Mouse (Mus musculus): Measurements from ENCODE around the gene Olfr97.
A peak's percentile ranks its signal among the peaks of the same experiment; 100 is the strongest.
"Not testable (repeated sequence)": the region's sequence is repeated elsewhere in the genome, so short reads cannot be mapped to it uniquely, and the experiment has no call there.

Gene Olfr97

DNA sequence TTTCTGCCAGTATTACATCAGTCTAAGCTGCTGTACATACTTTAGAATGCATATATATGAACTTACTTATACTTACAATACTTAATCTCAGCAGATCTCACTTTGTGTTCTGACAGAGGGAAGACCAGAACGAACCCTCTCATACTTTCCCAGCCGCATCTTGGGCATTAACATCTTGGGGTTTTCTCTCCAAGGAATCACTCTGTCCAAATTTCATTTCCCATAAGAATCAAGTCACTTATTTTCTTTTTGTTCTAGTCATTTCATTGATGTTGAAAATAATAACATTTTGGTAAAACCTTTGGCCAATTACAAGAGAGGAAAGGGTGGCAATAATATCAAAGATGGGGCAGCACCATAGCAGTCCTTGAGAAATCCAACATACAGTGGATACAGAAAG, at the start of gene Olfr97:
Olfr97 (minus strand) TSS at position 101 of the 400 bp plus-strand sequence.
- not testable (repeated sequence) for DNase-seq

DNA sequence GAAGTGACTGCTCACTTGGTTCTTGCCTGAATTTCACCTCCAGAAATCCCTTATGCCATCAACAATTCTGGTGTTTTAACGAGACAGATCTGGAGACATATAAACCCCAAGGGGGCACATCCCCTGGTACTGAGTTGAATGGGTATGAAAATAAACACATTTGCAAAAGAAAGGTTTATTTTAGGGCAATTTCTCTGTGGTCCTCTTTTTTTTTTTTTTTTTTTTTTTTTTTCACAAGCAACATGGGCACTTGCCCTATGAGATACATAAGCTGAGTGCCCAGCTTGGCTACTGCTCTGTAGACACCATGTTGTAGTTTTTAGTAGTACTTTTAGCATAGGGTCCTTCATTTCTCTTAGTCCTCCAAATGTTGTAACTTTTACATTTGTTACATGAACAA, 46.2 kb upstream of the Olfr97 start, which contains the start of gene Olfr99:
Olfr99 (minus strand) TSS at position 101 of the 400 bp plus-strand sequence.
- no peak for DNase-seq

DNA sequence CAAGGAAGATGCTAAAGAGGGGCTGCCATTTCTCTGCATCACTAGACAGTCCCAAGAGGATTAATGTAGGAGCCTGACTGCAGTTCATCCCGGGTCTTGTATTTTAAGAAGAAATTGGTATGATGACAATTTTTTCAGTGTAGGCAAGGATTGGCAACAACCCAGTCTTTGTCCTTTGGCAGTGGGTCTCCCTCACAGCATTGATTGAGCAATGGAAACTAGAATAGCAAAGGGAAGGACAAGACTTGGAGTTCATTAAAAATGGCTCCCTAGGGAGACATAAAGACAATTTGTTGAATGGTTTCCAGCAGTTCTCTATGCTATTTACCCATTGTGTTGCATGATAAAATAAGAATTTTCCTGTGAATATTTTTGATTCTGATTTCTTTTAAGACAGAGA, 43.2 kb upstream of the Olfr97 start:
- DNase-seq = no peak

DNA sequence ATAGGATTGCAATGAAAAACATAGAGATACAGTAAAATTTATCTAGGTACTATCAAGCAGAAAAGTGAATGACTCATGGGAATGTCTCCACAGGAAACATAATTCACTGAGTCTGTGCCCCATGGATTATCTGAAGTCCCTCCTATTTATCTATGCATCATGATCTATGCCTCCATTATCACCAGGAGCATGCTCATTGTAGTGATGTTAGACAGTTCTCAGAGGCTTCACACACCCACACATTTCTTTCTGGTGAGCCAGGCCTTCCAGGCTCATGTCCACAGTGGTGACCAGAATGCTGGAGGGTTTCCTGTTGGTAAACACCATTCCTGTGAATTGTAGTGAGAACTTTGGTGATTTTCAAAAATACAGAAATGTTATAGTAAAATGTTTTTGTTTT, 39.4 kb upstream of the Olfr97 start:
- no peak for DNase-seq

DNA sequence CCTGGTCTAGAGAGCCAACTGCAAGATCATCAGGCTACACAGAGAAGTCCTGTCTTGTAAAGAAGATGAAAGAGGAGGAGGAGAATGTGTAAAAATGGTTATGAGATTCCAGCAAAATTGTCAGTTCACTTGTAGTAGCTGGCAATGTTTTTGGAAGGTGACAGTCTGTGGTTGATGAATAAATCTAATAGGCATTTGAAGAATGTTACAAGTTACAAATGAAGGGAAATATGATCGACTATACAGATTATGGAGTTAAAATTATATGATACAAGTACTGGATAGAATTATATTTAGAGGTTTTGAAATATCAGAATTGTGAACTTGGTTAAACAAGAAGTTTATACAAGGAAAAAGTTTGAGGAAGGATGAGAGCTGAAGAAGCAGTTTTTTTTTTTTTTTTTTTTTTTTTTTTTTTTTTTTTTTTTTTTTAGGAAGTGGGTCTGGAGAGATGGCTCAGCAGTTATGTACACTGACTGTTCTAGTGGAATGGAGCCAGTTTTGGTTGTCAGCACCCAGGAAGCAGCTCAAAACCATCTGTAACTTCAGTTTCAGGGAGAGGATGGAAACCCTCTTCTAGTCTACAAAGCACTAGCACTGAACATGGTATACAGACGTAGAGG, 38.6 kb upstream of the Olfr97 start:
- no peak for DNase-seq

DNA sequence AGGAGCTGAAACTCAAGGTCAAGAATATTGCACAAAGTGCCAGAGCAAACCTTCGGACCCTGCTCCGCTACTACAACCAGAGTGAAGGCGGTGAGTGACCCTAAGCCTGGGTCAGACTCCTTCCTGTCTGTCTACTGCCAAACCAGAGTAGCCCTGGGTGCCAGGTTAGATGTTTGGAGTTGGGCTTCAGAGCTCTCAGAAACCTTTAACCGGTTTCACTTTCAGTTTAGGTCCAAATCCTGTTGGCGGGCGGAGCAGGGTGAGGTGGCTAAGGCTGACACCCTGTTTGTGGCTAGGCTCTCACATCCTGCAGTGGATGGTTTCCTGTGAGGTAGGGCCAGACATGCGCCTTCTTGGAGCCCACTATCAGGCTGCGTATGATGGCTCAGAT, 33.6 kb upstream of the Olfr97 start:
- peak; percentile 42 for DNase-seq

DNA sequence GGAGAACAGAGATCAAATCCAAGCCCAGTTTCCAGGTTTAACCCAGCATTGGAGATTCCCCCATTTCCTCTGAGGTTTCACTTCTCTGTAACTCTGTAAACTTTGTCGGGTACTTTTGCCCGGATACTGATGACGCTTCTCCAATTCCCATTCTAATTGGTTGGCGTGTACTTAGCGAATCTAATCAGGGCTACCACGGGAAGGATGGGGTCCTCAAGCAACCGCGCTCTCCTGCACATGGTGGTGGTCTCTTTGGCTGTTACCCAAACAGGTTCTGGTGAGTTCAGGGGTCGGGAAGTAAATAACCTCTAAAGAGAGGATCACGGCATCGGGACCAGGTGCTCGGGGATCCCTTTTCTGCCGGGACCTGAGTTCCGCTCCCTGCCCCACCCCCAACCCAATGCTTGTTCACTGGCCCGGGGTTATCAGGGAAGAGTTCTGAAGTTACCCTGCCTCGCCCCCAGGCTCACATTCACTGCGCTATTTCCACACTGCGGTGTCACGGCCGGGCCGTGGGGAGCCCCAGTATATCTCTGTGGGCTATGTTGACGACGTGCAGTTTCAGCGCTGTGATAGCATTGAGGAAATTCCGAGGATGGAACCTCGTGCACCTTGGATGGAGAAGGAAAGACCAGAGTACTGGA, 33.0 kb upstream of the Olfr97 start, which contains the start of gene H2-M3:
H2-M3 (plus strand) TSS at position 163 of the 644 bp plus-strand sequence.
- peak; percentile 92 for DNase-seq

DNA sequence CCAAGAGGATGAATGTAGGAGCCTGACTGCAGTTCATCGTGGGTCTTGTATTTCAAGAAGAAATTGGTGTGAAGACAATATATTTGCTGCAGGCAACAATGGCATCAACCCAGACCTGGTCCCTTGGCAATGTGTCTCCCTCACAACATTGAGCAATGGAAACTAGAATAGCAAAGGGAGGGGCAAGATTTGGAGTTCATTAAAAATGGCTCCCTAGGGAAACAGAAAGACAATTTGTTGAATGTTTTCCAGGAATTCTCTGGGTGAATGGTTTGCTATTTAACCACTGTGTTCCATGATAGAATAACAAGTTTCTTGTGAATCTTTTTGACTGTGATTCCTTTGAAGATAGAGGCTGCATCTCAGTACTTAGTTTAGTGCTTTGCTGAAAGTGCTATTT, 26.5 kb upstream of the Olfr97 start, which contains the start of gene Olfr98:
Olfr98 (minus strand) TSS at position 124 of the 400 bp plus-strand sequence.
- DNase-seq = no peak

DNA sequence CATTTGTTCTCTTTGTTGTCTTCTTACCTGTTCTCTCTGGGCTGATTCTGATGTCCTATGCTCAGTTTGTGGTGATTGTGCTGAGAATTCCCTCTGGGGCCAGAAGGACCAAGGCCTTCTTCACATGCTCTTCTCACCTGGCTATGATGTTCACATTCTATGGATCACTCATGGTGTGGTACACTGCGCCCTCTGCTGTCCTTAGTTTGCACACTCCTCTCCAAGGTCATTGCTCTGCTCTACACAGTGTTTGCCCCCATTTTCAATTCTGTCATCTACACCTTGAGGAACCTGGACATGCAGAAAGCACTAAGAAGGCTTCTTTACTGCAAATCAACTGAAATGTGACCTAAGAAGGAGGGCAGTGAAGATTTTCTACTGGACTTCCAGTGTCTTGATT, 13.4 kb upstream of the Olfr97 start:
- DNase-seq = no peak

DNA sequence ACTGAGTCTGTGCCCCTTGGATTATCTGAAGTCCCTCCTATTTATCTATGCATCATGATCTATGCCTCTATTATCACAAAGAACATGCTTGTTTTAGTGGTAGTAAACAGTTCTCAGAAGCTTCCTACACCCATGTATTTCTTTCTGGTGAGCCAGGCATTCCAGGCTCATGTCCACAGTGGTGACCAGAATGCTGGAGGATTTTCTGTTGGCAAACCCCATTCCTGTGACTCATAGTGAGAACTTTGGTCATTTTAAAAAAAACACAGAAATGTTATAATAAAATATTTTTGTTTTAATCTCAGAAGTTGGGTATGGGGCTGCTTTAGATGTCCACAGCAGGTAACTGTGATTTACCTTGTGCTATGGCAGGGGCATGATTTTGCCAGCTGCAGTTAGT, 12.3 kb upstream of the Olfr97 start:
- no peak for DNase-seq

DNA sequence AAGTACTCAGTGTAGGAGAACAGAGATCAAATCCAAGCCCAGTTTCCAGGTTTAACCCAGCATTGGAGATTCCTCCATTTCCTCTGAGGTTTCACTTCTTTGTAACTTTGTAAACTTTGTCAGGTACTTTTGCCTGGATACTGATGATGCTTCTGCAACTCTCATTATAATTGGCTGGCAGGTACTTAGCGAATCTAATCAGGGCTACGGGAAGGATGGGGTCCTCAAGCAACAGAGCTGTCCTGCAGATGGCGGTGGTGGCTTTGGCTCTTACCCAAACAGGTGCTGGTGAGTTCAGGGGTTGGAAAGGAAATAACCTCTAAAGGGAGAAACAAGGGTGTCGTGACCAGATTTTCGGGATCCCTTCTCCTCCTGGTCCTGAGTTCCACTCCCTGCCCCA, 9.6 kb upstream of the Olfr97 start:
- DNase-seq = peak; percentile 56

DNA sequence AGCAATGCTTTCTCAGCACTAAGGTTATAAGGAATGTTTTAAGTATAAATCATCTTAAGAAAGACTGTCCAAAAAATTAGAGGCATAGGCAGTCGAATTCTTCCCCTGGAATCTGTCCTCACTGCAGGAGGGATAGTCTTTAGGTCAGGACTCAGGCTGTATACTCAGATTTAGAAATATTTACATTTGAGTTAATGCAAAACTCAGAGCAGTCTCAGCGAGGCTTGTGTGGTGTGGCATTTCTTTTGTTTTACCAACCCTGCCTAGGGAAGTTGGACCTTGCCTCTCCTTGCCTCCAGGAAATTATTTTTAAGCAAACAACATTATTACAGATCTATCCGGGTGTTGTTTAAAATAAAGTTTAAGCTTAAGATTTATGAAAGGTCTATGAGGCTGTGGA, 5.1 kb upstream of the Olfr97 start:
- DNase-seq = no peak

DNA sequence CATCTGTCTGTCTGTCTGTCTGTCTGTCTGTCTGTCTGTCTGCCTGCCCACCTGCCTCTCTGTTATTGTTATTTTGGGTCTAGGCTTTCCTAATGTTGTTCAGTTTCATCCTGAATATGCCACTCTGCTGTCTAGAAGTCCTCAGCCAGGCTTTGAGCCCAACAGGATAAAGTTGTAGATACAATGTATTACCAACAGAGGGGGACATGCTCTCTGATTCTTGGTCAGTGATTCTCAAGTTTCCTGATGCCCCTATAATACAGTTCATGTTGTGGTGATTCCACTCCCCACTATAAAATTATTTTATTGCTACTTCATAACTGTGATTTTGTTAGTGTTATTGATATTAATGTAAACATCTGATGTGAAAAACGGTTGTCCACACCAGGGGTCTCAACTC, 15.3 kb downstream of the Olfr97 start:
- no peak for DNase-seq

DNA sequence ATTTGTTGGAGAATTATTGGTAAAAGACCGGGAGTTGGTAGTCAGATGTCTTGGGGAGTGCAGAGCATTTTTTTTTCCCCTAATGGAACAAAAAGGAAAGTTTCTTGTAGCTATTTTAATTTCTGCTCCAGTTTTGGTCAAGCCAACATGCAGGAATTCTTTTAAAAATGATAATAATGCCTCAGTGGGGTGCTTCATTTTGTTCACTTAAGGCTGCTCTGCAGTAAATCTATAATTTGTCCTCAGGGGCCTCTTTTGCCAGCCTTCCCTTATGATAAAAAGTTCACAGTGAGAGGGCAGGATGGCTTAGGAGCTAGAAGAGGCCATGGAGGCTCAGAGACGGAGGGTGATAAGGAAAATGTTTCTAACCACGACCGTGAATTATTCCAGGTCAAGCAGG, 17.3 kb downstream of the Olfr97 start, which contains the start of gene Olfr96:
Olfr96 (plus strand) TSS at position 301 of the 400 bp plus-strand sequence.
- DNase-seq = no peak

DNA sequence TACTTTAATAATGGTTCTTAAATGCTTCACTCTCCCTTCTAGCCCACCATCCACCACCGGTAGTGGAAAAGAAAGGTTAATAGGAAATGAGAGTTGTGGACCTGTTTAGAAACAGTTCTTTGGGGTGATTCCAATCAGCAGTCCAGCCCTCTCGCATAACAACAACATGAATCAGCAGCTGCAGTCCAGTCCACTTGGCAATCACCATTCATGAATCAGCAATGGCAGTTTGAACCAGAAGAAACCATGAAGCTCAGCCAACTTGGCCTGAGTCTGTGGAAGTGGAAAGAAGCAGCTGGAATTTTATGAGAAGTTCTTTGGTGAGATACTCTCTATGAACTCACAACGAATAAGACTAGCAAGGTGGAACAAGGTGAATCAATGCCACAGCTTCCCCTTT, 18.6 kb downstream of the Olfr97 start:
- DNase-seq = no peak

DNA sequence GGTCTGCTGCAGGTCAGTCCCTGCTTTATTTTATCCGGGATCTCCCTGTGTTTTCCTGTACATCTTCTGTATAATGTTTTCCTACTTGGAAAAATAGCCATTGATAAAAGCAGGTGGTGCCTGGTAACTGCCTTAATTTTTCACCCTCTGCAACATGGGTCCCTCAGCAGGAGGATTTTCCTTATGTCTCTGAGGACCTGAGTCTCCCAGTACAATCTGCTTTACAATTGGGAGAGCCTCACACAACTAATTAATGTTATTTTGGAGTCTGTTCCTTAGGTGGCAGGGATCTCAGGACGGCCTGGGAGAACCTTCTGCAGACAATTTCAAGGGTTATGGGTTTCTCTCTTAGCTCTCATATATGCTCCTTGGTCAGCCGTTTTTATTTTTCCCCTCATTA, 24.1 kb downstream of the Olfr97 start, which contains the start of gene Olfr95:
Olfr95 (minus strand) TSS at position 101 of the 400 bp plus-strand sequence.
- no peak for DNase-seq

DNA sequence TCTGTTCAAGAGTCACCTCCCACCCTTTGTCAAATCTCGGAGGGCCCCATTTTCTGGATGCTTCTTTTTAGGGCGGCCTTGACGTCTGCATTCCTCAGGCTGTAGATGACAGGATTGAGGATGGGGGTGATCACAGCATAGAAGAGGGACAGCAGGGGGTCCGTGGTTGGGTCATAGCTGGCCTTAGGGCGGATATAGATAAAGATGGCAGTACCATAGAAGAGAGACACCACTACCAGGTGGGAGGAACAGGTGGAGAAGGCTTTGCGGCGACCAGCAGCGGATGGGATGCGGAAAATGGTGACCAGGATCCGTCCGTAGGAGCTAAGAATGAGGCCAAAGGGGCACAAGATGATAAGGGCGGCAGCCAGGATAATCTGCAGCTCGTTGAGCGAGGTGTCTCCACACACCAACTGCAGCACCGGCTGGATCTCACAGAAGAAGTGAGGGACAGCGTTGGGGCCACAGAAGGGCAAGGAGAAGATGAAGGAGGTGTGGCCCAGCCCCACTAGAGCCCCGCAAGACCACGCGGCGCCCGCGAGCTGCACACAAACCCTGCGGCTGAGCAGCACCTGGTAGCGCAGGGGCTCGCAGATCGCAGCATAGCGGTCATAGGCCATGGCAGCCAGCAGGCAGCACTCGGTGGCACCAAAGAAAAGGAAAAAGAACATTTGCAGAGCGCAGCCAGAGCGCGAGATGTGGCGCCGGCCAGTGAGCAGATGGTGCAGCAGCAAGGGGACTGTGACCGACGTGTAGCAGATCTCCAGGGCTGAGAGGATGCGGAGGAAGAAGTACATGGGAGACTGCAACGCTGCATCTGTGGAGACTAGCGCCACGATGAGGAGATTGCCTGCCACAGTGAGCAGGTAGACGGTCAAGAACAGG, 26.0 kb downstream of the Olfr97 start:
- no peak for DNase-seq

DNA sequence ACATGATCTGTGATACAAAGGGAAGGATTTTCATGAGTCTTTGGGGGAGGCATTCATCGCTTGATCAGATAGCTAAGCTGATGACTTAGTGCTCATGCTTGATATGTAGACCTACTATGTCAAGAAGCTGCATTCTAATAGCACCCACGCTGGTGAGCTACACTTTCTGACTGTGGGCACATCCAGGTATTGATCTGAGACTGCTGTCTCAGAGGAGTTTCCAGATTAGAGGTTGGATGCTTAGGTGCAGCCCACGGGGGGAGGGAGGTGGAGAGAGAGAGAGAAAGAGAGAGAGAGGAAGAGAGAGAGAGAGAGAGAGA, 33.3 kb downstream of the Olfr97 start:
- DNase-seq = no peak

DNA sequence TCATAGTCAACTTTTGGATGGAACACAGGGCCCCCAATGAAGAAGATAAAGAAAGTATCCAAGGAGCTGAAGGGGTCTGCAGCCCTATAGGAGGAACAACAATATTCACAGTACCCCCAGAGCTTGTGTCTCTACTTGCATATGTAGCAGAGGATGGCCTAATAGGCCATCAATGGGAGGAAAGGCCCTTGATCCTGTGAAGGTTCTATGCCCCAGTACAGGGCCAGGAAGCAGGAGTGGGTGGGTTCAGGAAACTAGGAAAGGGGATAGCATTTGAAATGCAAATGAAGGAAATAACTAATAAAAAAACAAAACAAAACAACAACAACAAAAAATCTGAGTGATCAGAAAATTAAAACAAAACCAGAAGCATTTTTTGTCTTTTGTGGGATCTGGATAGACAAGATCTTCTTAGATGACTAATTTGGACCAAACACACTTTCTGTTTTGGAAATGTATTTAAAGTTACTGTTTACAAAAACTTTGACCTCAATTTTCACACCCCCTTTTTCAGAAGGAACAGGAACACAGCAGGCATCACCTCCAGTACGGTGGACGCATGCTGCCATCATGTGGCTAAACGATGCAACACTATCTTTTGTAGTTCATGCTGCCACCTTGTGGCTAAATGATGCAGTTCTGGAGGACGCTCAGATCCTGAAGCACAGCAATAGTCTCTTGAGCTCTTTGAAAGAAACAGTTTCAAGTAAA, 33.8 kb downstream of the Olfr97 start:
- DNase-seq = peak; percentile 83

DNA sequence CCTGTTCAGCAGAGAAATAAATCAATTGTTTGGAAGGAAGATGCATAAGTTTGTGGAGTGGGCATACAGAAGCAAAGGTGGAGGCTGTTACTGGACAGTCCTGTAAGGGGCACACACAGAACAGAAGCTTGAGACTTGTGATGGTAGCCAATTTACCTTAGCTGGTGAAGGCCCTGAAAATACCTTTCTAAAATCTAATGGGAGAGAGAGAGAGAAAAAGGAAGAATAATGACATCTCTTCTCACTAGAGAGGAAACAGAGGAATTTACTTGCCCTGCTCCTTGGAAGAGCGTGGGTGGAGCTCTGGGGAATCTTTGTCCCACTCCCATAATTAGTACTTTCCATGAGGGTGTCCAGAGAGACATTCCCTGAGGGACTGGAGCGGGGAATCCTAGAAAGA, 36.2 kb downstream of the Olfr97 start, which contains the start of gene Olfr94:
Olfr94 (minus strand) TSS at position 101 of the 400 bp plus-strand sequence.
- DNase-seq = no peak

DNA sequence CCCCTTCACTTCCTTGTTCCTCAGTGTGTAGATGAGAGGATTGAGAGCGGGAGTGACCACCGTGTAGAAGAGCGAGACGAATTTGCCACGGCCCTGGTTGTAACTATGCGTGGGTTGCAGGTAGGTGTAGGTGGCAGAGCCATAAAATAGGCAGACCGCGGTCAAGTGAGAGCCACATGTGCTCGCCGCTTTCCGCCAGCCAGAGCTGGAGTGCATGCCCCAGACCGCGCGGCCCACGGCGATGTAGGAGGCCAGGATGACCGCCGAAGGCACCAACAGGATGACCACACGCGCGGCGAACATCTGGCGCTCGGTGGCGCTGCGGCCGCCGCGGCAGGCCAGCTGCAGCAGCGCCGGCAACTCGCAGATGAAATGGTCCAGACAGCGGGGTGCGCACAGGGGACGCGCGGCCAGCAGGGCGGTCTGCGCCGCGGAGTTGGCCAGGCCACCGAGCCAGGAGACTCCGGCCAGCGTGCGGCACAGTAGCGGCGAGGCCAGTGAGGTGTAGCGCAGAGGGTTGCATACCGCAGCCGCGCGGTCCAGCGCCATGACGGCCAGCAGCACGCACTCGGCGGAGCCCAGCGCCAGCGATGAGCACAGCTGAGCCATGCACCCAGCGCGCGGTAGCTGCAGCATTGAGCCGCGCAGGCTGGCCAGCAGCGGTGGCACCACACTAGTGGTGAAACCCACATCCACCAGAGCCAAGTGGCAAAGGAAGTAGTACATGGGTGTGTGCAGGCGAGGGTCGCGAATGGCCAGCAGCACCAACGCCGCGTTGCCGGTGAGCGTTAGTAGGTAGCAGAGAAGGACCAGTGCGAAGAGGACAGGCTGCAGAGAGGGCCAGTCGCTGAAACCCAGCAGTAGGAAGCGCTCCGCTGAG, 40.0 kb downstream of the Olfr97 start:
- peak; percentile 14 for DNase-seq

DNA sequence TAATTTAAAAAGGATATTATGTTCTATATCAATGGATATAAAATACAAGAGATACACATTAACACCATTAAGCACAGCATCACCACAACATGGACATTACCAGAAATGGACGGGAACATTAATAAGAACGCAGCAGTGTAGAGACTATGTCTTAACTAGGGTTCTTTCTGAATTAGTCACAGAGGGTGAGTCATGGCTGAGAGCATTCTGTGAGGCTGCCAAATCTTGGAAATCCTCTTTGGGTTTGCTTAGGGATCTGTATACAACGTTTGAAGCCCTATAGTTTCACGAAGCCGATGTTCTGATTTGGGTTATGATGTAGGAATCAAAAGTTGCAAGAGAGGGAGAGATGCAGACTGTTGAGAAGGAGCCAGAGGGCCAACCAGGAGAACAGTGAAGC, 42.3 kb downstream of the Olfr97 start:
- DNase-seq = no peak

Data from kidney, postnatal 14 days (tissue).